Mouse (Mus musculus): ENCODE results near the gene Aebp1.

DNA sequence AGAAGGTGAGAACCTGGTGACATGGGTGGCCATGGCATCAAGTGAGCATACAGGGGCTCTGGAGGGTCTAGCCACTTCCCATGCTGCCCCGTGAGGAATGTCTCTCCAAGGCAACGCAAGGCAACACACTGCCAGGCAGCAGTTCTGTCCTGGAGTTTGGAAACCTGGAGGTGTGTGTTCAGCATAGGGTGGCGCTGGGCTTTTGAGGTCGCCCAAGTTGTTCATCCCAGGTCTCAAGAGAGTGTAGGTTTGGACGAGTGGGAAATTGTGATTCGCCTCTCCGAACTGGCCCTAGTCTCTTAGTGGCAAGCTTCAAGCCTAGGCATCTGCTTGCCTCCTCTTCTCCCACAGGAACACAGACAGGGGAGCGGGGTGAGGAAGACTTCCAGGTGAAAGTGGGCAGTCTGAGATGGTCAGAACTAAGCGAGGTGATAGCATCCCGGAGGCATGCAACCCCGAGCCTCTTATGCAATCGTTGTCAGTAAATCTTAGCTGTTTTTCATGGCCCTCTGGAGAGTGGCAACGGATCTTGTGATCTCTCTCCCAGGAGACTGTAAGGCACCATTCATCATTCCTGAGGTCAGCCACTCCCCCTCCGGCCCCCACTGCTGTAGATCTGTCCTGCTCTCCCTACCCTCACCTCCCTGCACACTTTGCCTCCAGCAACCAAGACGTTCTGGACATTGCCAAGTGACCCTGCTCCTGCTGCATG lies 803 bp downstream of the Aebp1 start:
- TF ChIP-seq CTCF (IDR thresholded peaks at IDR 0.05; ENCODE audit: low read depth) (no peak), EP300 (IDR thresholded peaks at IDR 0.05; ENCODE audit: low read depth) (no peak)

Data from liver, embryonic 14.5 days (tissue).